Mouse (Mus musculus) 416B (cell line): Measurements from ENCODE around the gene Snca.

ENCODE experiments used
- DNase-seq: peaks from one replicate; pipeline ENCODE4 v3.0.0; 2011; ENCODE audit warnings: low read depth

Snca gene

DNA sequence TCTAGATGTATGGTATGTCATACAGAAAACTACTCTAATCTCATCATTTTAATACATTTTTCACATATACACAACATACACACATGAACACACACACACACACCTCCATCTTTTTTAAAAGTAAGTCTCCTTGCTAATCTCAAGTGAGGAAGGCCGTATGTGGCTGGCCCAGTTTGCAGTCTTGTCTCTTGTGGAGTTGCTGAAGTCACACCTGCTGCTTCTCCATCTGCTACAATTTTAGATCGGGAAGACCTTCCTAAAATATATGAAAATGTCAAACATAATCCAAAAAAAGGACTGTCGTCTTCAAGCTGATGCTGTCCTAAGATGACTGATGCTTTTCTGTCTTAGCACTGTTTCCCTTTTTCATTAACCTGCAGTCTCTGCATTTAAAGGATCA, 112.1 kb downstream of the Snca start:
- DNase-seq = no peak

GRCm38 (mm10) chr6:60709997-60710471, 119.6 kb downstream of the Snca start:
- no peak for DNase-seq

DNA sequence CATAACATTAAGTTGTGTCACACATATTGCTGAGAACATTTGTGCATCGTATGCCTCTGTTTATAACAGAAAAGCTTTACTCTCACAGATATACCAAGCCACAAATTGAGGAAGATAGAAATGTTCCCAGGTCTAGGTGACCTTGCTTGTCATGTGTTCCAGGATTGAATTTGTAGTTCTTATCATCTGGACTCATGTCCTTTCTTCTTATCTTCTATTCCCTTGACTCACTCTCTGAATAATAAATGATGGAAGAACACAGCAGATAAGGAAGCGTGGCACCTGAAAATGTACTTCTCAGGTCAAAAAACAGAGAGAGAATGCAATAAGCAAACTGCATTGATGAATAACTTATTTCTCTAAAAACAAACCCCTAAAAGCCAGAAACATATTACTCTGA, 131.6 kb downstream of the Snca start:
- no peak for DNase-seq

DNA sequence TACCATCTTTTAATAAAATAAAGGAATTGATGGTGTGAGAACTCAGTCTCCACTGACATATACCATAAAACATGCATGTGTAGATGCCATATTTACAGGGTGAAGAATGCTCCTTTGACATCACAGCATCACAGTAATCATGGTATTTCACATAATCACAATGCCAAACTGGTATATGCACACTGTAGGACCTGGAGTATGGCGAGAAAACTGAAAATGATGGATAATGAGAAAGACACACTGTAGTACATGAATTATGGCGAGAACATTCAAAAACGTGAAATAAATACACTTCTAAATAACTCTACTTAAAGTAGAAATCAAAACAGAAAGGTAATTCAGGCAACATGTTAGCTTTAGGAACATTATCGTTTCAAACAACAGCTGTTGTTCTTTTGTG, 142.6 kb downstream of the Snca start:
- peak; percentile 3 for DNase-seq

DNA sequence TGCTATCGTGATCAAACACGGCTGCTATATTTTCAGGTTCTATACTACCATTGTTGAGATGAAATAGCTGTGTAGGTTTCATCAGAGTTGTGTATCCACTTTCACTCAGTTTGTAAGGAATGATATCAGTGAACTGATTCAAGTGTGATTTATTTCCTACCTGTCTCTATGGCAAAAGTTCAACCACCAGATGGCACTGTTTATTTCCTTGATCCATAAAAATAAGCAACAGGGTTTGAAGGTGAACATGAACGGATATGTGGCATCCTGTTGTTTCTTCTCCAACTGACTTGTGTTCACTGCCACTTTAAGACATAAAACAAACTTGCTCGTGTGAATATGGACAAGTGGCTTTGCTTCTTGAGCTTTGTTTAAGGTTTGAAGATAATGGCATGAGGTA, 147.4 kb downstream of the Snca start:
- DNase-seq = peak; percentile 42
